Mouse (Mus musculus) left cerebral cortex, postnatal 25 days (tissue): ENCODE measurements around the gene Kcnj15. TPM values are rescaled to one million over a fixed set of nuclear protein-coding genes. Genes with fewer than 3 reads are reported as not detected.
A peak's percentile ranks its signal among the peaks of the same experiment; 100 is the strongest.

Experiments
- DNase-seq, 2 experiments: peaks; one replicate each; pipeline ENCODE4 v3.0.0; 2022; ENCODE audit warnings: low spot score in 2 of 2, mixed read lengths in 1 of 2
- intact Hi-C: fragments of 180-260 bp; cut with DNase I; formaldehyde crosslinking; loops from one replicate; pipeline ENCODE4 v1.15.1; 2025
- total RNA-seq, 2 experiments: library from RNA; stranded (reverse); gene quantifications; 2 replicates each; pipeline ENCODE4 v1.2.3; 2021

Kcnj15 gene
- total RNA-seq, 2 experiments from 2014 or later, result 0.16 TPM; not detected in 1

GRCm38 (mm10) chr16:95285043-95285442 is 27.7 kb downstream of the Kcnj15 start:
- intact Hi-C loops, result no loop called here
- DNase-seq, result no peak

- no peak for DNase-seq
- intact Hi-C loops, result no loop called here
Measured at GRCm38 (mm10) chr16:95285767-95286166, 28.4 kb downstream of the Kcnj15 start.

GRCm38 (mm10) chr16:95287656-95288055 is 30.3 kb downstream of the Kcnj15 start:
- DNase-seq, result no peak
- intact Hi-C loops, result no loop called here

GRCm38 (mm10) chr16:95289375-95289774 is 32.0 kb downstream of the Kcnj15 start:
- DNase-seq, result no peak
- intact Hi-C loops, result no loop called here

GRCm38 (mm10) chr16:95291450-95292101 is 34.2 kb downstream of the Kcnj15 start:
- intact Hi-C loops, result no loop called here
- DNase-seq, result no peak

- intact Hi-C loops, result no loop called here
- peak; percentile 6 to 62 for DNase-seq
Measured at GRCm38 (mm10) chr16:95292843-95293505, 35.6 kb downstream of the Kcnj15 start.

GRCm38 (mm10) chr16:95297651-95298050 is 40.3 kb downstream of the Kcnj15 start:
- intact Hi-C loops, result no loop called here
- DNase-seq, result no peak

GRCm38 (mm10) chr16:95301667-95302066 is 44.3 kb downstream of the Kcnj15 start:
- DNase-seq, result no peak
- intact Hi-C loops, result no loop called here

GRCm38 (mm10) chr16:95303676-95304075 is 46.3 kb downstream of the Kcnj15 start:
- no peak for DNase-seq
- intact Hi-C loops, result no loop called here

- intact Hi-C loops, result no loop called here
- DNase-seq, result no peak
Measured at GRCm38 (mm10) chr16:95307823-95308360, 50.5 kb downstream of the Kcnj15 start.

GRCm38 (mm10) chr16:95321945-95322625 is 64.7 kb downstream of the Kcnj15 start:
- intact Hi-C loops, result no loop called here
- DNase-seq, result no peak

- DNase-seq, result no peak
- intact Hi-C loops, result no loop called here
Measured at GRCm38 (mm10) chr16:95332159-95332558, 74.8 kb downstream of the Kcnj15 start.

- peak; percentile 81 to 92 for DNase-seq
Measured at GRCm38 (mm10) chr16:95340885-95341791, 83.8 kb downstream of the Kcnj15 start.

GRCm38 (mm10) chr16:95342030-95342429 is 84.7 kb downstream of the Kcnj15 start:
- DNase-seq, result peak in 1 of 2 experiments; percentile 12
- intact Hi-C loops, result loop anchor here (10.0 kb wide), 2 partner anchors 527 to 617 kb away; no protein-coding TSS in a partner anchor

More at GRCm38 (mm10) chr16:95340885-95341791, 83.8 kb downstream of the Kcnj15 start:
- intact Hi-C loops, result loop anchor here (1.0 to 10.0 kb wide), 4 partner anchors 144 to 616 kb away; no protein-coding TSS in a partner anchor

GRCm38 (mm10) chr16:95344961-95345360 is 87.6 kb downstream of the Kcnj15 start:
- no peak for DNase-seq
- intact Hi-C loops, result loop anchor here (10.0 kb wide), 2 partner anchors 530 to 620 kb away; no protein-coding TSS in a partner anchor

- peak; percentile 69 to 81 for DNase-seq
- intact Hi-C loops, result loop anchor here (1.0 to 10.0 kb wide), 3 partner anchors 149 to 621 kb away; no protein-coding TSS in a partner anchor
Measured at GRCm38 (mm10) chr16:95345882-95346281, 88.5 kb downstream of the Kcnj15 start.

- intact Hi-C loops, result loop anchor here (10.0 kb wide), 2 partner anchors 532 to 622 kb away; no protein-coding TSS in a partner anchor
- no peak for DNase-seq
Measured at GRCm38 (mm10) chr16:95347202-95347601, 89.8 kb downstream of the Kcnj15 start.

- intact Hi-C loops, result loop anchor here (10.0 kb wide), 2 partner anchors 534 to 624 kb away; no protein-coding TSS in a partner anchor
- no peak for DNase-seq
Measured at GRCm38 (mm10) chr16:95348555-95348954, 91.2 kb downstream of the Kcnj15 start.

- no peak for DNase-seq
- intact Hi-C loops, result loop anchor here (10.0 kb wide), 2 partner anchors 535 to 625 kb away; no protein-coding TSS in a partner anchor
Measured at GRCm38 (mm10) chr16:95349344-95349743, 92.0 kb downstream of the Kcnj15 start.
